Mouse (Mus musculus): Measurements from ENCODE around the gene Nr1h3.
A peak's percentile ranks its signal among the peaks of the same experiment; 100 is the strongest.
"Not testable (repeated sequence)": the region's sequence is repeated elsewhere in the genome, so short reads cannot be mapped to it uniquely, and the experiment has no call there.

Nr1h3 gene

DNA sequence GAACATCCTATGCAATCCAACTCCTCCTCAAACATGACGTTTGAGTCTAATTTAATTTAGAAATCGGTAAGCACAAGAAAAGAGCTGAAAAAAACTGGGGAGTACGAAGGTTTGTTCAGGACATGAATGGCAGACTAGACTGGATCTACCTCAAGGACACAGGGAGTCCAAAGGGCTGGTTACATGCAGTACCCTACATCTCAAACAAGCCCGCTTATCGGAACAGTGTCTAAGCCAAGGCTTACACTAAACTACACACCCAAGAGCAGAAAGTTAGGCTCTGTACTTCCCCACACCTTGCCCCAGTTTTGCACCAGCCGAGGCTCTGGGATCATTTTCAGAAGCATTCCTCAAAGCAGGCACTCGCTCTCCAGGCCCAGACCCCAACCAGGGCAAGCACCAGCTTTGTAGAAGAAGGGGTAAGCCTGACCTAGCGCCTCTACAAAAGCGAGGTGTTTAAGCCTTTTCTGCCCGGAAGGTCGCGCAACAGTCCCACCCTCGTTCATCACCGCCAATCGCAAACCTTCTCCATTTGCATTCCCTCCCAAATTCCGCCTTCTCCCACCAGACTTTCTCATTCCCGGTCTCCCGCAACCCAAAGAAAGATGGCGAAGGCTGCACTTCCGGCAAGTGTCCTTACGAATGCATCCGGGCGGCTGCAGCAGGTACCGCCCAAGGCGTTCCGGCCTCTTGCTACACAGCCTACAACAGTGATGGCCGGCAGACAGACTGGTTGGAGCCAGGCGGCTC lies at the start of gene Nr1h3, which contains the start of gene Acp2:
Gene Nr1h3, minus strand, starts transcription at position 613 of the 750 bp plus-strand sequence.
Gene Acp2, plus strand, starts transcription at position 664 of the 750 bp plus-strand sequence.
- peak; percentile 88 for DNase-seq (ENCODE audit: low spot score)

DNA sequence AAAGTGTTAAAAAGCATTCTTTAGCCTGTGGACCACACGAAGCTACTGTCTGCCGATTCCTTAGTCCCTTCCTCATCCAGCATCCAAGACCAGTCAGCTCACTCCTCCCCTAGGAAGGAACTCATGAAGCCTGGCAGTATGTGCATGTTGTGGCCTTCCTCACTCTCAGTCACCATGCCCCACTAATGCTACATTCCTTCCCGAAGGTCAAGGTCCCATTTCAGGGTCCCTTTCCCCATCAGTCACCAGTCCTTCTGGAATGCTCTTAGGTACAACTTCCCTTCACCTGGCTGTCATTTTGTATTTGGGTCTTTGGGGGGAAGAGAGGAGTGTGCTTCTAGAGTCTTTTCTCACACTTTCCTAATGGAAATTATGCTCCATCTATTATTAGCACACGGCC lies 49.4 kb upstream of the Nr1h3 start:
- DNase-seq (ENCODE audit: low spot score) = no peak

DNA sequence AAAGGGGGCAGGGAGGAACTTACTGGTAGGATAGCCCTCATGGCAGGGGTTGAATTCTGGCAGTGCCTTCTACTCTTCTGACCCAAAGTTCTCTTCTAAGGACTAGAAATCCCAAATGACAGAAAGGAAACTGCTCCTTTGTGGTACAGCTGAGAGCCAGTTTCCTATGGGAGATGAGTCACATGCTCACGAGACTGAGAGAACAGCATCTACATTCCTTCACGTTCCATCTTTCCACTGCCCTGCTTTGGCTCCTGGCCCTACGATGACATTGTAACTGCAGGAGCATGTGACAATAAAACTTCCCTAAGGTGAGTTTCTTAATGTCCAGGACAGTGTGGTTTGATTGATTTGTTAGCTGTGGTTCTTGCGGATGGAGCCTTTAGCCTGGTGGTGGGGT lies 45.7 kb upstream of the Nr1h3 start:
- DNase-seq (ENCODE audit: low spot score) = no peak

GRCm38 (mm10) chr2:91244557-91245228 lies 42.1 kb upstream of the Nr1h3 start:
- no peak for DNase-seq (ENCODE audit: low spot score)

DNA sequence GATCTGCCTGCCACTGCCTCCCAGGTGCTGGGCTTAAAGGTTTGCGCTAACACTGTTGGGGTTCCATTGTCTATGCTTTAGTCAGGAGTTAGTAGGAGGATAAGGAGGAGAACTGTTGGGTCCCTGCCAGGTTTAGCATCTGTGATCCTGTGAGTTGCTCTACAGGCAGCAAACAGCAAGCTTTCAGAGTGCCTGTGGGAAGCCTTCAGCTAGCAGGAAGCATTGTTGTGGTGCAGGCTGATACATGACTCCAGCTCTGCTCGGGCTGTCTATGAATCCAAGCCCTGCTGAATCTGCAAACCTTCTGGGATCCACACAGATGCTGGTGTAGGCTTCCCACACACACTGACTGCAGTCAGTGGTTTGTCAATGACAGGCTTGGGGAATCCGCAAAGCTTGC lies 40.8 kb upstream of the Nr1h3 start:
- DNase-seq (ENCODE audit: low spot score) = no peak

- no peak for DNase-seq (ENCODE audit: low spot score)
Measured at GRCm38 (mm10) chr2:91242547-91242946, 39.9 kb upstream of the Nr1h3 start.

- DNase-seq (ENCODE audit: low spot score) = not testable (repeated sequence)
Measured at GRCm38 (mm10) chr2:91237511-91238080, 35.0 kb upstream of the Nr1h3 start.

DNA sequence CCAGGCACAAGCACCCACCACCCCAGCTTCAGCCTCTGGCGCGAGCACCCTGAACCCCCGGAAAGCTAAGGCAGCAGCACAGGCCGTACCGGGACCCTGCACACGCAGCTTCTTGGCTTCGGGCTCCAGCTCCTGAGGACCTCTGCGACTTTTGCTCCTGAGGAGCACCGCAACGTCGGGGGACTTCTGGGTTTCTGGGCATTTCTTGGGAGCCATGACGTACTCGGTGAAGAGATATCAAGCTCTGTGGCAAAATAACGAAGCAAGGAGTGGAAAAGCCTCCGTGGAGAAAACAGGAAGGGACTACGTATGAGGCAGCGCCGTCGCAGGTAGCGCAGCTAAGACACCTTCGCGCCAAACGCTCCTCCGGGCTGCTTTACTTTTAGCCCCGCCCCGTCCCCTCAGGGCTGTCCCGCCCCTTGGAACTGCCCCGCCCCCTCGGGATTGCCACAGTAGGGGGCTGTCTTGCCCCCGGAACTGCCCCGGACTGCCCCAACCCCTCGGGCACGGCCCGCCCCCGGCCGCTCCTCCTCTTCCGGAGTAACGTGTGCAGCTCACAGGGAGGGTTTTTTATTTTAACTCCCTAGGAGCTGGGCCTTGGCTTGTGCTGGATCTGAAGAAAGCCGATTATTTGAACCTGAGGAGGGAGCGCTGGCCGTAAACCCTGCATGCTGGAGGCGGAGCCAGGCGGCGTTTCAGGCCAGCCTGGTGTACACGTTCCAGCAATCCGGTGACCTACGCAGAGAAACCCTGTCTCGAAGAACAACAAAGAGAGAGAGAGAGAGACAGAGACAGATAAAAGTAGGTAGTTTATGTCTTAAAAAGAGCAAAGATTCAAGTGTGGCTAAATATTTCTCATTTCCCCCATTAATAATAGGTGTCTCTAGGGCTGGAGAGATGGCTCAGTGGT lies 34.2 kb upstream of the Nr1h3 start, which contains the start of gene Ddb2:
Gene Ddb2, minus strand, starts transcription at position 382 of the 910 bp plus-strand sequence.
- peak; percentile 81 for DNase-seq (ENCODE audit: low spot score)

GRCm38 (mm10) chr2:91229735-91230134 lies 27.1 kb upstream of the Nr1h3 start:
- no peak for DNase-seq (ENCODE audit: low spot score)

DNA sequence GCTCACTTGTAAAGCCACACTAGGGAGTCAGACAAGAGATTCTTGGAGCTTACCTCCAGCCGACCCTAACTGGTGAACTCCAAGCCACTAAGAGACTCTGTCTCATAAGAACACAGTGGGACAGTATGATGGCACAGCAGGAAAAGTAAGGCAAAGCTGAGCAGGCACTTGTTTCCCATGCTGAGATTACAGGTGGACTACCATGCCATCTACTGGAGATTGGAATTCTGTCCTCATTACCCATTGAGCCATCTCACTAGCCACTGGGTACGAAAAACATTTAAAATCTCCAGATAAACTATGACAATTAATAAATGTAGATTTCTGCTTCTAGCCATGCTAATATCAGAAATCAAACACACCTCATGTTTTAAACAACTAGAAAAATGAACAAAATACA lies 21.0 kb upstream of the Nr1h3 start:
- no peak for DNase-seq (ENCODE audit: low spot score)

- DNase-seq (ENCODE audit: low spot score) = no peak
Measured at GRCm38 (mm10) chr2:91220501-91220900, 17.9 kb upstream of the Nr1h3 start.

- DNase-seq (ENCODE audit: low spot score) = no peak
Measured at GRCm38 (mm10) chr2:91217032-91217431, 14.4 kb upstream of the Nr1h3 start.

GRCm38 (mm10) chr2:91213311-91213710 lies 10.7 kb upstream of the Nr1h3 start:
- DNase-seq (ENCODE audit: low spot score) = no peak

- no peak for DNase-seq (ENCODE audit: low spot score)
Measured at GRCm38 (mm10) chr2:91206254-91206775, 3.7 kb upstream of the Nr1h3 start.

DNA sequence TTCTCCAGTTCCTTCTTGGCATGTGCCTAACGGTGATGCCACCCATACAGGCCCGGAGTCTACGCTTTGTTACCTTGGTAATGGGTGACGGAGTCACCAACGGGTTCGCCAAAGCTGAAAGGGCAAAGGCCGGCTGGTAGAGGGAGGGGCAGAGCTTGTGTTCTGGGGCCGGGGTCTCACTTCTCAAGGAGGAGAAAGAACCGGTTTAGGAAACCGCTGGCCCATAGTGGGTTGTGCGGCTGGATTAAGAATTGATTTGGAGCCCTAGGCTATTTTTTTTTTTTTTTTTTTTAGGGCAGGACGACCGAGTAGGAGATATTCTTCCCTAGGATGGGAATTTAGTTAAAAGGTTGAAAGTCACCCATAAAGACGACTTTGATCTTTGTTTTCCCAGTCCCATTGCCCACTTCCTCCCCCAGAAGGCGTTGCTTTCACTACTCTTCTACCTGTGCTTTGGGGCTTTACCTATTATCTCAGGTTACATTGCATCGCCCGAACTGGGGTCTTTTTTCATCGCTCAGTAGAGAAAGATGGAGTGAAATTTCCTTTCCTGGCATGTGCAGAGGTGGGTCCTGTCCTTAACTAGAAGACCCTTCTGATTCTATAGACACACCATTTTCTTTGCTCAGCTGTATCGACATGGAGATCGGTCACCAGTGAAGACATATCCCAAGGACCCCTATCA lies 480 bp upstream of the Nr1h3 start:
- no peak for DNase-seq (ENCODE audit: low spot score)

DNA sequence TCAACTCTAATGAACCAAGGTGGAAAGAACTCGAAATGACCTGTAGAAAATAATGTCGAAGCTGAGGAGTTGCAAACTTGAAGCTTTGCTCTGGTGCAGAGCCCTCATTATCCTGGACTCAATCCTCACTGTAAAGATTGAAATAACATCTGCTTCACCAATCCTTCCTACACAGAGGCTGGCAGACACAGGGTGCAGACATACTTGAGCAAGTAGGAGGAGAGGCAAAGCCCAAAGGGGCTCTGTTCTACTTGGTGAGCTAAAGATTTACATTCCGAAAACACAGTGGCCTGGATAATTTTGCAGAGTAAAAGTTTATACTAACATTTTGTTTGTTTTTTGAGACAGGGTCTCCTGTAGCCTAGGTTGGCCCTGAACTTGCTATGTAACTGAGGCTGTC lies 3.7 kb downstream of the Nr1h3 start:
- no peak for DNase-seq (ENCODE audit: low spot score)

GRCm38 (mm10) chr2:91196577-91197001 lies 6.0 kb downstream of the Nr1h3 start:
- no peak for DNase-seq (ENCODE audit: low spot score)

GRCm38 (mm10) chr2:91194624-91195332 lies 7.9 kb downstream of the Nr1h3 start:
- DNase-seq (ENCODE audit: low spot score) = no peak

GRCm38 (mm10) chr2:91190501-91190900 lies 12.1 kb downstream of the Nr1h3 start:
- no peak for DNase-seq (ENCODE audit: low spot score)

GRCm38 (mm10) chr2:91187431-91187830 lies 15.2 kb downstream of the Nr1h3 start:
- DNase-seq (ENCODE audit: low spot score) = no peak

Measured in spleen, adult 12 weeks (tissue).